Mouse (Mus musculus) neural tube, postnatal 0 days (tissue): ENCODE measurements around the gene Stxbp2. TPM values are rescaled to one million over a fixed set of nuclear protein-coding genes. Genes with fewer than 3 reads are reported as not detected.

Experiments used
- polyA plus RNA-seq: library from polyadenylated mRNA; unstranded; fragments of >200 nt; fragmentation: Nextera tagmentation; extraction: Ambion mirVana; gene quantifications from 2 replicates; pipeline ENCODE4 v1.2.1, GENCODE M21; 2015

The Stxbp2 gene
- 24.9 and 27.4 TPM in 2 replicates for polyA plus RNA-seq

DNA sequence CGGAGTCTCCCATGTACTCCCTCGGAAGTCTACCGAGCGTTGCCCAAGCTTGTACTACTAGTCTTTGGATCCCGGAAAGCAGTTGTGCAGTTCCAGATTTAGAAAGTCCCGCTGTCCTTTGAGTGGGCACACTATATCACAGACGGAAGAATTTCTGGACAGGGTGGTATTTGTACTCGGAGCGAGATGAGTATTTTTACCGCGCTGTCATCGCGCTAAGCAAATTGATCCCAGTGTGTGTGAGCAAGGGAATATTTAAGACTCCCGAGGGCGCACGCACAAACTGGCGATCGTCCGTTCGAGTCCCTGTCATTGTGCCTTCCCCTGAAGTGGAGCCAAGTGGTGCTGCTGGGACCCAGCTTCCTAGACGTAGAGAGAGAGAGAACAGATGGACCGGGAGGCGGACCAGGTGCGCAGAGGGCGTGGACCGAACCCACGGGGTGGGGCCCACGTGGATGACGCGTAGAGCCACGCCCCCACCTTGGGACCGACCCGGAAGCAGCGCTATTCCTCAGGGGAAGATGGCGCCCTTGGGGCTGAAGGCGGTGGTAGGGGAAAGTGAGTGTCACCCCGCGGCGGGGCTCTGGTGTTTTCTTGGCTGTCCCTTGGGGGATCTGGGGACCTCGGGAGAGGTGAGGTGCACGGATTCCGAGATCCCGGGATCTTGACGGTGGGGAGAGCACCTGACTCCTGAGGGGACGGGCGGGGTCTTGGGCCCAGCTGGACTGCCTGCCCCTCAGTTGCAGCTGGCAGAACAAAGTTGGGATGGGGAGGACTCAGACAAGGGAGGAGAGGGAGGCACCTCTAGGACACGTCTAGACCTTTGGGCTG is at the start of gene Stxbp2:
Gene Stxbp2, plus strand, starts transcription at position 309 of the 831 bp plus-strand sequence.

GRCm38 (mm10) chr8:3586993-3587390 is 43.8 kb upstream of the Stxbp2 start, which contains the start of gene Camsap3:
Camsap3 (plus strand) TSS chr8:3587293.

DNA sequence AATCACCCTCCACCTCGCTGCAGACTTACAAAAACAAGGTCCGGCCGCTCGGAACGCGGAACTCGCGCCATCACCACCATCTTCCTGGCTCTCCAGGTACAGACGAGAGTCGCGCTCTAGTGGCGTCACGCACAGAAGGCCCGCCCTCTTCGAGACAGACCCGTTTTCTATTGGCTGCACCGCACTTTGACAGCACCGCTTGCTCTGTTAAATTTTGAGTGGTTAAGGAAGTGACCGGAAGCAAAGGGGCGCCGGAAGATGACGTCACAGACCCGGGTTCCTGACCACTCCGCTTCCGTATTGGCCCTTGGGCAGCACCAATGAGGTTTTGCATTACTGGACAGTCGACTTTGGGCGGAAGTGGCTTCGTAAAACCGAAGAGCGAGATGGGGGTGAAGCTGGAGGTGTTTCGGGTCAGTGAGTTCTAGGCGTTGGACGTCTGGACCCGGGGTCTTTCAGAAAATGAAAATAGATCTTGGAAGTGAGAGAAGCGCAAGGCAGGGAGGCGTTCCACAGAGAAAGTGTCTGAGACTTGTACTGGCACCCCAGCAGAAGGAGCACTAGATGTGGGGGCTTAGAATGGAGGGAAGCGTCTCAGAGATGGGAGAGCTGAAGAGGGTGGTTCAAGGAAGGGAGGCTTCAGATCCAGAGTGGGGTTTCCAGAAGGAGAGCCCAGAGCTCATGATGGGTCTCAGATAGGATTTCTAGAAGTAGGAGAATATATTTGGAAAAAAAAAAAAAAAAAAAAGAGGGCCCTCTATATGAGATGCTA is 9.4 kb upstream of the Stxbp2 start, which contains the start of the genes Xab2 and Pet100:
Gene Xab2, minus strand, starts transcription at position 118 of the 772 bp plus-strand sequence.
Gene Pet100, plus strand, starts transcription at position 350 of the 772 bp plus-strand sequence.

DNA sequence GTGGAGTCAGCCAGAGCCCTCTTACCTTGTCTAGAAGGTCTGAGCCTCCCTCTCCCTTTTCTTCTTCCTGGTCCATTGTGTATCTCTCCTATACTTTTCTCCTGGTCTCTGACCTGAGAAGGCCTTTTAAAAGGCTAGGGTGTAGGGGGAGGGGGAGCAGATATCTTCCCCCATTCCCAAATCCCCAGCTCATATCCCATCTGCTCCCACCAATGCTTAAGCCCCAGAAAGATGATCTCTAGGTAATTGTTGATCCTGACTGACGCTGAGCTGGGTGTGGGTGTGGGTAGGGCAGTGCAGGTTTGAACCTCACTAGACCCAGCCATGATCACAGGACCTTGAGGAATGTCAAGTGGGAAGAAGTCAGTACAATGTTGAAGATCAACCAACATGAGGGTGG is 5.3 kb upstream of the Stxbp2 start, which contains the start of gene Pcp2:
Gene Pcp2, minus strand, starts transcription at position 101 of the 400 bp plus-strand sequence.

GRCm38 (mm10) chr8:3655526-3655925 is 24.8 kb downstream of the Stxbp2 start, which contains the start of gene Retn:
Retn (plus strand) TSS chr8:3655770.

GRCm38 (mm10) chr8:3665507-3665906 is 34.8 kb downstream of the Stxbp2 start, which contains the start of gene Mcemp1:
Mcemp1 (plus strand) TSS chr8:3665754.

DNA sequence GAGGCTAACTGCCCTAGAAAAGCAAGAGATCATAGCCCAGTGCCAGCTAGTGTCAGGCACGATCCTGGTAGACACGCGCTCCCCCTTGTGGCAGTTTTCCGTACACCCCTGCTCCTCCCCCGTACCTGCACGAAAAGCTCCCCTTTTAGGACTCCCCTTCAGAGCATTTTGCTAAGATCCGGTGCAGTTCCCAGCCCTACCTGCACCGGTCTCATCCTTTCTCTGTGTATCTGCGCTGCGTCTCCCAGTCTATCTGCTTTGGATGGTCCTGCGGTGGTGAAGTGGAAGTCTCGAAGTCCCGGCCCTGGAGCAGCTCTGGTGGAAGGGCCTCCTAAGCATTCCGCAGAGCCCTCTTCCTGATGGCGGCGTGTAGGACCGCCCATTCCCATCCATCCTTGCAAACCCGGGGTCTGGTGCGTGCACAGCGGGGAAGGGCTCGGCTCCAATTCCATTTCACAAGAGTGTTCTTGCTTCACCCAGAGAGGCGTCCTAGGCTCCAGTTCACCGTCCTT is 41.3 kb downstream of the Stxbp2 start, which contains the start of gene Fcor:
Gene Fcor, minus strand, starts transcription at position 383 of the 512 bp plus-strand sequence.

DNA sequence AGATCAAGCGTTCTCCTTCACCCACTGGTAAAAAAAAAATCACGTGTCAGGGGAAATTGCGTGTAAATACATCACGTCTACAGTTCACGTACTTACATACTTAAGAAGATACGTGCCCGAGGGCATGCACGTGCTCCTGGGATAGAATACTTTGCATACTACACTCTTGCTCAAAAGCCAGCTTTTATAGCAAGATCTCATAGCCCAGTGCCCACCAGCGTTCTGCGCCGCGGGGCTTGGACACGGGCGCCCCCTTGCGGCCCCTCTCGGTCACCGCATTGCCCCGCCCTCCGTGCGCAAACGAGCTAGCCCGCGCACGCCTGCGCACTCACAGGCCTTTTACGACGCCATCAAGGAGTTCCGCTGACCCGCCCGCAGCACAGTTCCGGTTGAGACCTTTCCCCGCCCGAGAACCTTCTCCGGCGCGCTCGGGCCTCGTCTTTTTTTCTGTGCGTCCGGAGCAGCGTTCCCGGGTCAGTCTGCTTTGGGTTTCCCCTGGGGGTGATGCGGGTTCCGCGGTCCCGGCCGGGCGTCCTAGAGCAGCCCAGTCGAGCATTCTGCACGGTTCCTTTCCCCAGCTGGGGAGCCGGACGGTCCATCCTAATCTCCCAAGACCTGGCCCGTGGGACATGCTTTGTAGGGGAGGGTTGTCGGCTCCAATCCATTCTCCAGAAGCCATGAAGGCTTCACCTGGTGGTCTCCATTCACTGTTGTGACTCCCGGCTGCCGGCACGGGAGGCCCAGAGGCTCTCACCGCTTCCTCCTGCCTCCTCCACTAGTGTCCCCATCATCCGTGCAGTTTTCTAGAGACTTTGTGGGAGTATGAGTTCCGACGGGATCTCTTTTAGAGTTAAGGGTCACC is 45.6 kb downstream of the Stxbp2 start, which contains the start of gene Trappc5:
Gene Trappc5, plus strand, starts transcription at position 169 of the 862 bp plus-strand sequence.

Other genes starting within 250 kb of the Stxbp2 start
- 6.7 and 8.3 TPM in 2 replicates for gene Arhgef18, start 237.9 kb upstream of the Stxbp2 start, polyA plus RNA-seq
- 2.4 and 3.3 TPM in 2 replicates for gene Pex11g, start 163.3 kb upstream of the Stxbp2 start, polyA plus RNA-seq
- 0.67 and 1.0 TPM in 2 replicates for gene Tex45, start 160.1 kb upstream of the Stxbp2 start, polyA plus RNA-seq
- gene Zfp358, start 137.8 kb upstream of the Stxbp2 start, polyA plus RNA-seq = 44.1 and 45.6 TPM in 2 replicates
- gene Mcoln1, start 130.5 kb upstream of the Stxbp2 start, polyA plus RNA-seq = 81.0 and 92.5 TPM in 2 replicates
- 40.4 and 43.1 TPM in 2 replicates for gene Pnpla6, start 115.6 kb upstream of the Stxbp2 start, polyA plus RNA-seq
- 0.53 TPM in 1 of 2 replicates, not detected in the other for gene C330021F23Rik, start 63.0 kb upstream of the Stxbp2 start, polyA plus RNA-seq
- gene Camsap3, start 43.7 kb upstream of the Stxbp2 start, polyA plus RNA-seq = 36.5 and 42.6 TPM in 2 replicates
- gene Xab2, start 9.6 kb upstream of the Stxbp2 start, polyA plus RNA-seq = 33.8 and 39.0 TPM in 2 replicates
- gene Pet100, start 9.4 kb upstream of the Stxbp2 start, polyA plus RNA-seq = 99.6 and 101 TPM in 2 replicates
- 3.1 and 4.0 TPM in 2 replicates for gene Pcp2, start 5.4 kb upstream of the Stxbp2 start, polyA plus RNA-seq
- 0.58 and 0.90 TPM in 2 replicates for gene Retn, start 24.8 kb downstream of the Stxbp2 start, polyA plus RNA-seq
- 0.25 TPM in 1 of 2 replicates, not detected in the other for gene Mcemp1, start 34.8 kb downstream of the Stxbp2 start, polyA plus RNA-seq
- 35.1 and 36.4 TPM in 2 replicates for gene Fcor, start 41.4 kb downstream of the Stxbp2 start, polyA plus RNA-seq
- 46.7 and 48.8 TPM in 2 replicates for gene Trappc5, start 45.3 kb downstream of the Stxbp2 start, polyA plus RNA-seq
- gene Fcer2a, start 63.2 kb downstream of the Stxbp2 start, polyA plus RNA-seq = 0.22 and 0.28 TPM in 2 replicates
- gene Clec4g, start 89.7 kb downstream of the Stxbp2 start, polyA plus RNA-seq = not detected in 2 replicates
- gene Cd209a, start 118.0 kb downstream of the Stxbp2 start, polyA plus RNA-seq = not detected in 2 replicates
- gene Cd209e, start 223.4 kb downstream of the Stxbp2 start, polyA plus RNA-seq = not detected in 2 replicates
- gene Cd209d, start 247.6 kb downstream of the Stxbp2 start, polyA plus RNA-seq = not detected in 2 replicates